Mouse (Mus musculus): ENCODE measurements at regions not wholly inside any gene's neighbourhood (a gene's known extent, or its start where the extent isn't known, plus 50 kb on each side); places are given as distances from the start of the nearest gene placed in this dataset.

GRCm38 (mm10) chr7:117850822-117851221, 265.2 kb downstream of the Rps15a start:
- no peaks in the 10 kb centered on the region for H3K4me1 ChIP-seq (replicated peaks; ENCODE audit: control insufficient read depth, insufficient read depth, low read length)
- no peak overlapping the region for H3K4me2 ChIP-seq (ENCODE audit: low read depth, low read length)
- H3K4me3 ChIP-seq (ENCODE audit: low read length), result no peak overlapping the region
- no peaks in the 10 kb centered on the region for H3K27me3 ChIP-seq (ENCODE audit: control insufficient read depth, insufficient read depth, low read depth, low read length)
- H3K9ac ChIP-seq (ENCODE audit: low read length), result no peak overlapping the region
- no peaks in the 10 kb centered on the region for H3K36me3 ChIP-seq (ENCODE audit: control insufficient read depth, insufficient read depth, low read length)
- H3K9me3 ChIP-seq (ENCODE audit: control insufficient read depth, low read length), result no peaks in the 10 kb centered on the region
- no peak for ATAC-seq (ENCODE audit: low read depth)
- WGBS, result 85% methylated on average over 6 of the region's 6 CpGs
- no peak overlapping the region for H3K27ac ChIP-seq (ENCODE audit: low read length)

GRCm38 (mm10) chr7:117846041-117846440, 269.9 kb downstream of the Rps15a start:
- Histone ChIP-seq H3K27ac (ENCODE audit: low read length) (no peak overlapping the region), H3K27me3 (ENCODE audit: control insufficient read depth, insufficient read depth, low read depth, low read length) (no peaks in the 10 kb centered on the region), H3K36me3 (ENCODE audit: control insufficient read depth, insufficient read depth, low read length) (no peaks in the 10 kb centered on the region), H3K9ac (ENCODE audit: low read length) (no peak overlapping the region), H3K4me3 (ENCODE audit: low read length) (no peak overlapping the region), H3K9me3 (ENCODE audit: control insufficient read depth, low read length) (no peaks in the 10 kb centered on the region), H3K4me2 (ENCODE audit: low read depth, low read length) (no peak overlapping the region), H3K4me1 (replicated peaks; ENCODE audit: control insufficient read depth, insufficient read depth, low read length) (no peaks in the 10 kb centered on the region)
- no peak for ATAC-seq (ENCODE audit: low read depth)
- 82% methylated on average over 5 of the region's 5 CpGs for WGBS

GRCm38 (mm10) chr7:117842780-117843179, 273.2 kb downstream of the Rps15a start:
- Histone ChIP-seq H3K4me3 (ENCODE audit: low read length) (no peak overlapping the region), H3K36me3 (ENCODE audit: control insufficient read depth, insufficient read depth, low read length) (no peaks in the 10 kb centered on the region), H3K9ac (ENCODE audit: low read length) (no peak overlapping the region), H3K4me1 (replicated peaks; ENCODE audit: control insufficient read depth, insufficient read depth, low read length) (no peaks in the 10 kb centered on the region), H3K27ac (ENCODE audit: low read length) (no peak overlapping the region), H3K27me3 (ENCODE audit: control insufficient read depth, insufficient read depth, low read depth, low read length) (no peaks in the 10 kb centered on the region), H3K9me3 (ENCODE audit: control insufficient read depth, low read length) (no peaks in the 10 kb centered on the region), H3K4me2 (ENCODE audit: low read depth, low read length) (no peak overlapping the region)
- ATAC-seq (ENCODE audit: low read depth), result no peak
- 34% methylated on average over 5 of the region's 5 CpGs for WGBS

GRCm38 (mm10) chr7:117795035-117795434, 321.0 kb downstream of the Rps15a start:
- Histone ChIP-seq H3K36me3 (ENCODE audit: control insufficient read depth, insufficient read depth, low read length) (no peaks in the 10 kb centered on the region), H3K4me1 (replicated peaks; ENCODE audit: control insufficient read depth, insufficient read depth, low read length) (no peaks in the 10 kb centered on the region), H3K27me3 (ENCODE audit: control insufficient read depth, insufficient read depth, low read depth, low read length) (no peaks in the 10 kb centered on the region), H3K27ac (ENCODE audit: low read length) (no peak overlapping the region), H3K9ac (ENCODE audit: low read length) (no peak overlapping the region), H3K9me3 (ENCODE audit: control insufficient read depth, low read length) (no peaks in the 10 kb centered on the region), H3K4me3 (ENCODE audit: low read length) (no peak overlapping the region), H3K4me2 (ENCODE audit: low read depth, low read length) (no peak overlapping the region)
- no peak for ATAC-seq (ENCODE audit: low read depth)
- WGBS, result 31% methylated on average over 3 of the region's 3 CpGs

GRCm38 (mm10) chr7:117793991-117794390, 322.0 kb downstream of the Rps15a start:
- no peak for ATAC-seq (ENCODE audit: low read depth)
- Histone ChIP-seq H3K27ac (ENCODE audit: low read length) (no peak overlapping the region), H3K4me2 (ENCODE audit: low read depth, low read length) (no peak overlapping the region), H3K36me3 (ENCODE audit: control insufficient read depth, insufficient read depth, low read length) (no peaks in the 10 kb centered on the region), H3K9me3 (ENCODE audit: control insufficient read depth, low read length) (no peaks in the 10 kb centered on the region), H3K4me3 (ENCODE audit: low read length) (no peak overlapping the region), H3K9ac (ENCODE audit: low read length) (no peak overlapping the region), H3K4me1 (replicated peaks; ENCODE audit: control insufficient read depth, insufficient read depth, low read length) (no peaks in the 10 kb centered on the region), H3K27me3 (ENCODE audit: control insufficient read depth, insufficient read depth, low read depth, low read length) (no peaks in the 10 kb centered on the region)
- 73% methylated on average over 6 of the region's 6 CpGs for WGBS

- no peaks in the 10 kb centered on the region for H3K9me3 ChIP-seq (ENCODE audit: control insufficient read depth, low read length)
- H3K4me1 ChIP-seq (replicated peaks; ENCODE audit: control insufficient read depth, insufficient read depth, low read length), result no peaks in the 10 kb centered on the region
- no peak overlapping the region for H3K27ac ChIP-seq (ENCODE audit: low read length)
- no peak for ATAC-seq (ENCODE audit: low read depth)
- no peak overlapping the region for H3K4me3 ChIP-seq (ENCODE audit: low read length)
- no peaks in the 10 kb centered on the region for H3K36me3 ChIP-seq (ENCODE audit: control insufficient read depth, insufficient read depth, low read length)
- H3K4me2 ChIP-seq (ENCODE audit: low read depth, low read length), result no peak overlapping the region
- no peak overlapping the region for H3K9ac ChIP-seq (ENCODE audit: low read length)
- WGBS, result 83% methylated on average over 4 of the region's 4 CpGs
- H3K27me3 ChIP-seq (ENCODE audit: control insufficient read depth, insufficient read depth, low read depth, low read length), result no peaks in the 10 kb centered on the region
Observed at GRCm38 (mm10) chr7:117792456-117792855, 323.5 kb downstream of the Rps15a start.

GRCm38 (mm10) chr7:117778996-117779395, 337.0 kb downstream of the Rps15a start:
- Histone ChIP-seq H3K9ac (ENCODE audit: low read length) (no peak overlapping the region), H3K4me1 (replicated peaks; ENCODE audit: control insufficient read depth, insufficient read depth, low read length) (no peaks in the 10 kb centered on the region), H3K9me3 (ENCODE audit: control insufficient read depth, low read length) (no peaks in the 10 kb centered on the region), H3K36me3 (ENCODE audit: control insufficient read depth, insufficient read depth, low read length) (no peaks in the 10 kb centered on the region), H3K4me3 (ENCODE audit: low read length) (no peak overlapping the region), H3K27me3 (ENCODE audit: control insufficient read depth, insufficient read depth, low read depth, low read length) (no peaks in the 10 kb centered on the region), H3K27ac (ENCODE audit: low read length) (no peak overlapping the region), H3K4me2 (ENCODE audit: low read depth, low read length) (no peak overlapping the region)
- 62% methylated on average over 4 of the region's 4 CpGs for WGBS
- ATAC-seq (ENCODE audit: low read depth), result no peak

GRCm38 (mm10) chr7:117777921-117778320, 338.1 kb downstream of the Rps15a start:
- H3K27ac ChIP-seq (ENCODE audit: low read length), result no peak overlapping the region
- H3K9ac ChIP-seq (ENCODE audit: low read length), result no peak overlapping the region
- no peak for ATAC-seq (ENCODE audit: low read depth)
- no peak overlapping the region for H3K4me2 ChIP-seq (ENCODE audit: low read depth, low read length)
- H3K4me3 ChIP-seq (ENCODE audit: low read length), result no peak overlapping the region
- WGBS, result 91% methylated on average over 2 of the region's 2 CpGs
- no peaks in the 10 kb centered on the region for H3K27me3 ChIP-seq (ENCODE audit: control insufficient read depth, insufficient read depth, low read depth, low read length)
- no peaks in the 10 kb centered on the region for H3K4me1 ChIP-seq (replicated peaks; ENCODE audit: control insufficient read depth, insufficient read depth, low read length)
- H3K9me3 ChIP-seq (ENCODE audit: control insufficient read depth, low read length), result no peaks in the 10 kb centered on the region
- no peaks in the 10 kb centered on the region for H3K36me3 ChIP-seq (ENCODE audit: control insufficient read depth, insufficient read depth, low read length)

- no peaks in the 10 kb centered on the region for H3K27me3 ChIP-seq (ENCODE audit: control insufficient read depth, insufficient read depth, low read depth, low read length)
- H3K4me2 ChIP-seq (ENCODE audit: low read depth, low read length), result no peak overlapping the region
- no peak overlapping the region for H3K27ac ChIP-seq (ENCODE audit: low read length)
- H3K4me3 ChIP-seq (ENCODE audit: low read length), result no peak overlapping the region
- no peaks in the 10 kb centered on the region for H3K4me1 ChIP-seq (replicated peaks; ENCODE audit: control insufficient read depth, insufficient read depth, low read length)
- no peak for ATAC-seq (ENCODE audit: low read depth)
- 59% methylated on average over 6 of the region's 6 CpGs for WGBS
- no peaks in the 10 kb centered on the region for H3K36me3 ChIP-seq (ENCODE audit: control insufficient read depth, insufficient read depth, low read length)
- H3K9ac ChIP-seq (ENCODE audit: low read length), result no peak overlapping the region
- H3K9me3 ChIP-seq (ENCODE audit: control insufficient read depth, low read length), result 0 out of 2 replicates have a peak, but pooled peaks cover 4% of the 10 kb centered on the region
Observed at GRCm38 (mm10) chr7:117771836-117772235, 344.2 kb downstream of the Rps15a start.

- no peak for ATAC-seq (ENCODE audit: low read depth)
- no peak overlapping the region for H3K4me3 ChIP-seq (ENCODE audit: low read length)
- no peaks in the 10 kb centered on the region for H3K27me3 ChIP-seq (ENCODE audit: control insufficient read depth, insufficient read depth, low read depth, low read length)
- H3K4me1 ChIP-seq (replicated peaks; ENCODE audit: control insufficient read depth, insufficient read depth, low read length), result peaks cover 5% of the 10 kb centered on the region; the same call in 1 of the 2 replicates
- H3K36me3 ChIP-seq (ENCODE audit: control insufficient read depth, insufficient read depth, low read length), result no peaks in the 10 kb centered on the region
- H3K4me2 ChIP-seq (ENCODE audit: low read depth, low read length), result no peak overlapping the region
- H3K9ac ChIP-seq (ENCODE audit: low read length), result no peak overlapping the region
- no peaks in the 10 kb centered on the region for H3K9me3 ChIP-seq (ENCODE audit: control insufficient read depth, low read length)
- WGBS, result 14% methylated on average over 1 of the region's 1 CpGs
- H3K27ac ChIP-seq (ENCODE audit: low read length), result no peak overlapping the region
Observed at GRCm38 (mm10) chr7:117759506-117759905, 356.5 kb downstream of the Rps15a start.
